Mouse (Mus musculus): ENCODE data around the gene Abcc4. TPM values are rescaled to one million over a fixed set of nuclear protein-coding genes. Genes with fewer than 3 reads are reported as not detected.
A peak's percentile ranks its signal among the peaks of the same experiment; 100 is the strongest.
"Not testable (repeated sequence)": the region's sequence is repeated elsewhere in the genome, so short reads cannot be mapped to it uniquely, and the experiment has no call there.

The Abcc4 gene
- polyA plus RNA-seq, 1 experiment from 2014 or later, result 4.7 TPM

DNA sequence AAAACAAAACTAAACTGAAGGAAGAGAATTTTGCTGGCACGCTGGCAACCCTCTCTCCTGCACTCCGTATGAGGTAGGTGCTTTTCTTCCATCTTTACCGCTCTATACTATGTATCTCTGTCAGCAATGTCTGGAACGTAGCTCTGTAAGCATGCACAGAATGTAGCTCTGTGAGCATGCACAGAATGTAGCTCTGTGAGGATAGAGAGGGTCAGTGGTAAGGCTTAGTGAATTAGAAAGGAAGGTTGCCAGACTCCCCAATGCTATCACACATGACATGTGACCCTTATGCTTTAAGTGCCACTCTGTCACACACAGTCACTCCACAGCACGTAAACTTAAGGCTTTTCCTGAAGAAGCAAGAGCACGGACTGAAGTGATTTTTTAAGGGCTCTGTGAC is 161.5 kb downstream of the Abcc4 start:
- Histone ChIP-seq H3K4me1 (peaks cover 36% of the 10 kb centered on the region), H3K27me3 (ENCODE audit: low read depth, poor library complexity, severe bottlenecking) (peaks cover 41% of the 10 kb centered on the region; the same call in 1 of the 2 replicates), H3K27ac (replicated peaks) (no peak overlapping the region), H3K4me3 (no peak overlapping the region), H3K9me3 (replicated peaks) (peaks cover 6% of the 10 kb centered on the region; the same call in 1 of the 2 replicates), H3K36me3 (no peaks in the 10 kb centered on the region)
- DNase-seq (ENCODE audit: low spot score), result no peak
- 90% methylated on average over 6 of the region's 6 CpGs for WGBS

DNA sequence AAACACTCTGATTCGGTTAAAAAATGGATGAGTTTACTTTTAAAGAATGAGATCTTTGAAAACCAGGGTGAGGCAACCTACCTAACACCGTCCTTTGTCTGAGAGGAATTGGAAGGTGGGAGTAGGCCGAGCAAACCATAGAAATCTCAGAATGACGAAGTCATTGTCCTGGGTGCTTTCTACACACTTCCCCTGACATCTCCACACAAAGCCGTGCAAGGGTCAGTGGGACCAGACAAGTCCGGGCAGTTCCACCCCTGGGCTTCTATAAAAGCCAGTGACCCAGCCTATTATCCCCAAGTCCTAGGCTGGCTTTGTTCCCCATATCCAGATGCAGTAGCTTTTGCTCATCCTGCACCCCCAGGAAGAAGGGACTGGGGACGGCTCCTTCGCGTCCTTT is 163.1 kb downstream of the Abcc4 start:
- H3K9me3 ChIP-seq (replicated peaks), result peaks cover 6% of the 10 kb centered on the region; the same call in 1 of the 2 replicates
- peaks cover 32% of the 10 kb centered on the region; the same call in 1 of the 2 replicates for H3K27me3 ChIP-seq (ENCODE audit: low read depth, poor library complexity, severe bottlenecking)
- H3K4me1 ChIP-seq, result peaks cover 32% of the 10 kb centered on the region
- peak; percentile 50 for DNase-seq (ENCODE audit: low spot score)
- H3K27ac ChIP-seq (replicated peaks), result peak overlapping the region; percentile 75
- 29% methylated on average over 9 of the region's 9 CpGs for WGBS
- H3K4me3 ChIP-seq, result peak overlapping the region; percentile 18; the same call in 1 of the 2 replicates
- H3K36me3 ChIP-seq, result no peaks in the 10 kb centered on the region

DNA sequence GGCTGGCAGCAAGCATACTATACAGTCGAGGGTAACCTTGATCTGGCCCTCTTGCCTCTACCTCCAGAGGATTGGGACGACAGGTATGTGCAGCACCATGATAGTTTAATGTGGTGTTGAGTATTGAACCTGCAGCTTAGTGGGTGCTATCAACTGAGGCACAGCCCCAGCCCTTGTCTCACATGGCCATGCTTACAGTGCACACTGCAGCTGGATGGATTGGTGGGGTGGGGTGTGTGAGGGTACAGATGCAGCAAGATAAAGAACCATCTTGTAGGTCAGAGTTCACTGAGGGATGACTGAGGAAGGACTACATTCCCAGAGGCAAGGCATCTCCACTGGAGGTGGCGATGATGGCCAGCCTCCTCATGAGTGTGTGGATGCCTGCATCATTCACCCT is 174.5 kb downstream of the Abcc4 start:
- no peak for DNase-seq (ENCODE audit: low spot score)
- 91% methylated on average over 3 of the region's 3 CpGs for WGBS
- no peak overlapping the region for H3K27ac ChIP-seq (replicated peaks)
- no peaks in the 10 kb centered on the region for H3K36me3 ChIP-seq
- no peaks in the 10 kb centered on the region for H3K4me1 ChIP-seq
- H3K27me3 ChIP-seq (ENCODE audit: low read depth, poor library complexity, severe bottlenecking), result no peaks in the 10 kb centered on the region
- H3K9me3 ChIP-seq (replicated peaks), result no peaks in the 10 kb centered on the region
- H3K4me3 ChIP-seq, result no peak overlapping the region

DNA sequence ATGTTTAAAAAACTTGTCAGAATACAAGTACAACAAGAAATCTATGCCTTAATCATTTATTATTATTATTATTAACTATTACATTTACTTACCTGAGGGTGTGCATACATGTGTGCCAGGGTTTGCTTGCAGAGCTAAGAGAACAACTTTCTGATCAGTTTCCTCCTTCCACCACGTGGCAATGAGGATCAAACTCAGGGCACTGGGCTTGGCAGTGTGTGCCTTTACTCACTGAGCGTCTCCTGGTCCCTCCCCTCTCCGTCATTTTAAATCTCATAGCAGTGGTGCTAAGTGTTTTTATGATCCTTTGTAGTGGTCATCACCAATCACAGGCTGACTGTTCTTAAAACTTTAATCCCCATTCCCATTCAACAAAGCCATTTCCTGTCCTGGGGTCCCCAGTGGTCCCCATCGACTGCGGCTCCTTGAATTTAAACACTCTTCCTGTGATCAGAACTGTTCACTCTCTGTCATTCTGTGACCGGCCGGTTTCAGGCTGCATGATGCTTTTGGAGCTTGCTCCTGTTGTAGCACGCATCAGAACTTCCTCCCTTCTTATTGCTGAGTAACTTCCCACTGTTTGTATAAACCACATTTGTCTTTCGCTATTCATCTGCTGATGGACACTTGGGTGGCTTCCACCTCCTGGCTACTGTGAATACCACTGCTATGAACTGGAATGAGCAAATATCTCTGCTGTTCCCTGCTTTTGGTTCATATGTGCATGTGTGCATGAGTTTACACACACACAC is 191.6 kb downstream of the Abcc4 start:
- no peak for DNase-seq (ENCODE audit: low spot score)
- peaks cover 25% of the 10 kb centered on the region for H3K4me1 ChIP-seq
- 73% methylated on average over 9 of the region's 9 CpGs for WGBS
- H3K27me3 ChIP-seq (ENCODE audit: low read depth, poor library complexity, severe bottlenecking), result no peaks in the 10 kb centered on the region
- H3K9me3 ChIP-seq (replicated peaks), result no peaks in the 10 kb centered on the region
- H3K27ac ChIP-seq (replicated peaks), result no peak overlapping the region
- no peak overlapping the region for H3K4me3 ChIP-seq
- no peaks in the 10 kb centered on the region for H3K36me3 ChIP-seq

DNA sequence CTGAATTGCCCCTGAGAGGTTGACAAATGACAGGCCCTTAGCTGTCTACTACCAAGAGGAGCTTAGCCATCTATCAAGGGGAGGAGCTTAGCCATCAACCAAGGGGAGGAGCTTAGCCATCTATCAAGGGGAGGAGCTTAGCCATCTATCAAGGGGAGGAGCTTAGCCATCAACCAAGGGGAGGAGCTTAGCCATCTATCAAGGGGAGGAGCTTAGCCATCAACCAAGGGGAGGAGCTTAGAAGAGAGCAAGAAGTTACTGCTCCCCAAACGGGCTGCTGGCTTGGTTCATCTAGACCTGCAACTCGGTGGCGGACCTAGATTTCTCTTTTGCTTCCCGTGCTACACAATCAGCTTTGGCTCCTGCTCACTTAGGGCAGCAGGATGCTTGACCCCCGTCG is 194.3 kb downstream of the Abcc4 start:
- H3K36me3 ChIP-seq; DNase-seq (ENCODE audit: low spot score); H3K27me3 ChIP-seq (ENCODE audit: low read depth, poor library complexity, severe bottlenecking); H3K4me3 ChIP-seq; H3K27ac ChIP-seq (replicated peaks); H3K9me3 ChIP-seq (replicated peaks): not testable (repeated sequence)
- 96% methylated on average over 6 of the region's 6 CpGs for WGBS
- H3K4me1 ChIP-seq, result peaks cover 30% of the 10 kb centered on the region

DNA sequence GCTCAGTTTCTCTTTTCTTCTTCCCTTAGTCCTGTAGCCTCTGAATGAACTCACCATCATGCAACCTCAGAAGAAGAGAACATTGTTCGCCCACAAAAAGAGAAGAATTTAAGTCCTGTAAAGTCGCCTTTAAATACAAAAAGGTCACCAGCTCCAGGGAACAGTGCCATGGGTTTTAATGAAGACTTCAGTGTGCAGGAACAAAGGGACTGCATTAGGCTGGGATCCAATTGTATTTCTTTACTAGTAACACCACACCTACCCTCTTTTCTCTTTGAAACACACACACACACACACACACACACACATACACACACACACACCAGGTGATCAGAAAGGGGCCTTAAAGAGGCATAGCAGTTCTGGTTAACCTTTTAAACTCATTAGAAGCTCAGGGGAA is 195.2 kb downstream of the Abcc4 start:
- WGBS, result 44% methylated on average over 2 of the region's 2 CpGs
- Histone ChIP-seq H3K9me3 (replicated peaks) (no peaks in the 10 kb centered on the region), H3K27me3 (ENCODE audit: low read depth, poor library complexity, severe bottlenecking) (no peaks in the 10 kb centered on the region), H3K4me1 (peaks cover 37% of the 10 kb centered on the region), H3K27ac (replicated peaks) (no peak overlapping the region), H3K36me3 (no peaks in the 10 kb centered on the region), H3K4me3 (no peak overlapping the region)
- DNase-seq (ENCODE audit: low spot score), result no peak

DNA sequence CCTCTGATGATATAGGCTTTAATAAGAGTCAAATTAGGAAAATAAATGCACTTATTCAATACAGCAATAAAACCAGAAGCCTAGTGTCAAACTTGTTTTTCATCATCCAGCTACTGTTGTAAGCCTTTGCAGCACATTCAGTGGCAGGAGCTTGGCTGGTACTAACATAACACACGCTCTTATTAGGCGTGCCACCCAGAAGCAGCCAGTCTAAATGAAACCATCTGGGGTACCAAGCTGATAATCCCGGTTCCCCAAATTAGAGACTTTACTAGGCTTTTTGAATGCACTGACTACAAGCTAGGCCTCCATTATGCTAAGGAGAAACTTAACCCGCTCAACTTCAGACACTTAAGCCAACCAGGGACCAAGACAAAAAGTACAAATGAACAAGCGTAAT is 195.8 kb downstream of the Abcc4 start:
- DNase-seq (ENCODE audit: low spot score), result no peak
- Histone ChIP-seq H3K4me3 (no peak overlapping the region), H3K27ac (replicated peaks) (no peak overlapping the region), H3K4me1 (peaks cover 32% of the 10 kb centered on the region), H3K9me3 (replicated peaks) (no peaks in the 10 kb centered on the region), H3K36me3 (no peaks in the 10 kb centered on the region), H3K27me3 (ENCODE audit: low read depth, poor library complexity, severe bottlenecking) (no peaks in the 10 kb centered on the region)
- 78% methylated on average over 5 of the region's 5 CpGs for WGBS

DNA sequence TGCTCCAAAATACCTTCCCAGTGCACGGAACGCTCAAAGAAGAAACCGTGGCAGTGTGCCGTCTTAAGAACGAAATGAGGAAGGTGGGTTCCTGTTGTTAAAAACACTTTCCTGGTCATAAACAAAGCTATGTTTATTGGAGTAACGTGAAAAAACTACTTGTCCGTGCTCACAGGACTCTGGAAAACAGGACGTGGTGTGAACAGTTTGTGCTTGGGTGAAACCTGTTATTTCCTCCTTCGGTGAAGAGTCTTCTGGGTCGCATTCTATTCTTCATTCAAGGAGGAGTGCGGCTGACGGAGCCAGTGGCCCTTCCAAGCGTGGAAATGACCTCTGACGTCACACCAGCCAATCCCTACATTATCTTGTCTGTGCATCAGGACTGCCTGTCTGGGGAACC is 198.2 kb downstream of the Abcc4 start:
- 91% methylated on average over 14 of the region's 14 CpGs for WGBS
- H3K36me3 ChIP-seq, result no peaks in the 10 kb centered on the region
- H3K27me3 ChIP-seq (ENCODE audit: low read depth, poor library complexity, severe bottlenecking), result no peaks in the 10 kb centered on the region
- DNase-seq (ENCODE audit: low spot score), result no peak
- H3K27ac ChIP-seq (replicated peaks), result no peak overlapping the region
- no peaks in the 10 kb centered on the region for H3K9me3 ChIP-seq (replicated peaks)
- no peak overlapping the region for H3K4me3 ChIP-seq
- H3K4me1 ChIP-seq, result peaks cover 25% of the 10 kb centered on the region

DNA sequence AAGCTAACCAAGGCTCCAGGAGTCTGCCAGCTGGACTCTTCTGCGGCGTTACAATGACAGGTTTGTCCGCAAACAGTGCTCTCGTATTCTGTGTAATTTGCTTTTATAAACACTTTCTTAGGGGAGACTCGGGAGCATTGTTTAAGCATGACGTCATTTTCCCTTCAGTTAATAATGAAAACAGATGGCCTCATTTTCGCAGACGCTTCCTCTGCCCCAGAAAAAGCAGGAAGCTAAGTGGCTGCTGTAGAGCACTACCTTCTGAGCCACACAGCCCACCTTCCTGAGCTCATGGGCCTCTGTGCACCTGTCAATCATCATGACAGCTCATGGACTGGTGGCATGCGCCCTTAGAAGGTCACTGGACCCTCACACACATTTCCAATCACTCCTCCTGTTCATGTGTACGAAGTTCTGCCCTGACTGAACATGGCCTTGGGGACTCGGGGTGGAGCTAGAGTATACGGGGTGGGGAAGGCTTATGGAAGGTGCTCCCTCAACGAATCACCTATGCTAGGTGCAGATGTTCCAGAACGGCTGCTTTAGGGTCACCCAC is 199.3 kb downstream of the Abcc4 start:
- Histone ChIP-seq H3K9me3 (replicated peaks) (no peaks in the 10 kb centered on the region), H3K4me3 (no peak overlapping the region), H3K27me3 (ENCODE audit: low read depth, poor library complexity, severe bottlenecking) (no peaks in the 10 kb centered on the region), H3K4me1 (peaks cover 21% of the 10 kb centered on the region), H3K27ac (replicated peaks) (peak overlapping the region; percentile 29), H3K36me3 (no peaks in the 10 kb centered on the region)
- WGBS, result 79% methylated on average over 14 of the region's 14 CpGs
- no peak for DNase-seq (ENCODE audit: low spot score)

DNA sequence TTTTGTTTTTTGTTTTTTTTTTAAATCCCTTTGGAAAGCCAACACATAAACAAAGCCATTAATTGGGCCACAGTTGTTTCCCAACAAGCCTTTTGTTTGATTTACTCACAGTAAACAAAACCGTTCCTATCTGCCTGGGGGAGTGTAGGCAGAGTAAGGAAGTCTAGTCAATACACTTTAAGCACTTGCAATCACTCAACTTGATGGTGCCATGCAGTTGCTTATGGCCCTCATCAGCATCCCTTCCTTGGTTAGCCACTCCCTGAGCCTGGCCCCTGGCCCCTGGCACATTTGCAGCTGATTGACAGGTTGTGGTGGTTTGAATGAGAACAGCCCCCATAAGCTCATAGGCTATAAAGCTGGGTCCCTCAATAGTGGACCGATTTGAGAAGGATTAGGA is 209.3 kb downstream of the Abcc4 start:
- H3K27ac ChIP-seq (replicated peaks), result no peak overlapping the region
- DNase-seq (ENCODE audit: low spot score), result no peak
- peaks cover 16% of the 10 kb centered on the region for H3K36me3 ChIP-seq
- H3K4me3 ChIP-seq, result no peak overlapping the region
- WGBS, result 84% methylated on average over 2 of the region's 2 CpGs
- no peaks in the 10 kb centered on the region for H3K27me3 ChIP-seq (ENCODE audit: low read depth, poor library complexity, severe bottlenecking)
- H3K4me1 ChIP-seq, result peaks cover 5% of the 10 kb centered on the region
- 0 out of 2 replicates have a peak, but pooled peaks cover 10% of the 10 kb centered on the region for H3K9me3 ChIP-seq (replicated peaks)

DNA sequence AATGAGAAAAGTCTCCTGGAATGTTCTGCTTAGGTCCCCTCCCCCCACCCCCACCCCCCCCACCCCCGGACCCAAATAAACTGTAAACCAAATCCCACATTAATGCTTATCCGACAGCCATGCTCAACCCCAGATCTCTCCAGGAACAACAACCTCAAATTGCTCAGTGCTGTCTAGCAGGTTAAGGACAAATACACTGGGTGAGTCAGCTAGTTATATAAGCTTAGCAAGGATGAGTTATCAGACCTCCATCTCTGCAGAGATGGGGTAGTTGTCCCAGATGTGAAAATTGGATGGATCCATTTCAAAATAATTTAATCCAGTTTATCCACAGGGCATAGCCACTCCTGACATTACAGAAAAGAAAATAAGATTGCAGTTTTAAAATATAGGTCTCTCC is 210.6 kb downstream of the Abcc4 start:
- peaks cover 16% of the 10 kb centered on the region for H3K36me3 ChIP-seq
- H3K27me3 ChIP-seq (ENCODE audit: low read depth, poor library complexity, severe bottlenecking), result no peaks in the 10 kb centered on the region
- no peak overlapping the region for H3K4me3 ChIP-seq
- no peak for DNase-seq (ENCODE audit: low spot score)
- peaks cover 18% of the 10 kb centered on the region for H3K4me1 ChIP-seq
- 0 out of 2 replicates have a peak, but pooled peaks cover 10% of the 10 kb centered on the region for H3K9me3 ChIP-seq (replicated peaks)
- no peak overlapping the region for H3K27ac ChIP-seq (replicated peaks)
- 88% methylated on average over 2 of the region's 2 CpGs for WGBS

DNA sequence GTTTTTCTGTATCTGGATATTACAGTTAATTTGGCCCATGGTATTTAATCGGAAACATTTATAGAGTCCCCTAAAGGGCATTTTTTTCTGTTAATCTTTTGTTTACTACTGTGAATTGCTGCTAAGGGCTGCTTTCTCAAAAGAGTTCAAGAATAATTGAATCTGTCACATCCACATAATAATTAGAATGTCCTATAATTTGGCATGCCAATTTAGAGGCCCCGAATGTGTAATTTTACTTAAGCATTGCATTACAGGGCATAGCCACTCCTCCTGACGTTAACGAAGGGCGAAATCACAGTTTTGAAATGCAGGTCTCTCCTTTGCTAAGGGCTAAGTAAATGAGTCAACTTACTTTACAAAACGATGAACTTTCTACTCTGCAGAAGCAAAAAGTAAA is 214.3 kb downstream of the Abcc4 start:
- Histone ChIP-seq H3K27me3 (ENCODE audit: low read depth, poor library complexity, severe bottlenecking) (no peaks in the 10 kb centered on the region; the same call in 1 of the 2 replicates), H3K9me3 (replicated peaks) (0 out of 2 replicates have a peak, but pooled peaks cover 6% of the 10 kb centered on the region), H3K36me3 (0 out of 2 replicates have a peak, but pooled peaks cover 5% of the 10 kb centered on the region), H3K4me1 (peaks cover 21% of the 10 kb centered on the region), H3K27ac (replicated peaks) (no peak overlapping the region), H3K4me3 (no peak overlapping the region)
- 82% methylated on average over 6 of the region's 6 CpGs for WGBS
- no peak for DNase-seq (ENCODE audit: low spot score)

DNA sequence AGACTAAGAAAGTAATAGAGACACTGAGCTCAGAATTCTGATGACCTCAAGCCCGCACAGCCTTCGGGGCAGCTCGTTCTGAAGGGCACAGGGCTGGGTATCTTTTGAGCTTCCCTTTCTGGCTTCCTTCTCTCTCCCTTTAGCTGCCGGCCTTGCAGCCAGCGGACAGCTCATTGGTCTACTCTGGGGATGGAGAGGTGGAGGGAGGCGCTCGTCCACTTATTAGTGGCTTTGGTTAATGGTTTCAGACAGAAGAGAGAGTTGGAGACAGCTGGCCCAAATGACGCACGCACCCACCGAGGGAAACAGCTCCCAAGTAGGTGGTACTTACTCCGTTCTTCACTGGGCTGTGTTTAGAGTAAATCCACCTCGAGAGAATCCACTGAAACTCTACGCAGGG is 214.7 kb downstream of the Abcc4 start:
- Histone ChIP-seq H3K36me3 (0 out of 2 replicates have a peak, but pooled peaks cover 8% of the 10 kb centered on the region), H3K9me3 (replicated peaks) (0 out of 2 replicates have a peak, but pooled peaks cover 6% of the 10 kb centered on the region), H3K27ac (replicated peaks) (peak overlapping the region; percentile 42), H3K4me1 (peaks cover 21% of the 10 kb centered on the region), H3K27me3 (ENCODE audit: low read depth, poor library complexity, severe bottlenecking) (no peaks in the 10 kb centered on the region; the same call in 1 of the 2 replicates), H3K4me3 (peak overlapping the region; percentile 34)
- peak; percentile 28 for DNase-seq (ENCODE audit: low spot score)
- WGBS, result 31% methylated on average over 13 of the region's 13 CpGs

Data from midbrain, embryonic 10.5 days (tissue).